In genomic region chr7:122296805-122297204, GRCm38 (mm10) we compare ENCODE assay signal across 19 mouse cellular contexts. TPM values are rescaled to one million over a fixed set of nuclear protein-coding genes. Genes with fewer than 3 reads are reported as not detected.
DNase-seq lines count a peak whose midpoint lies in the region; ATAC-seq lines count a peak whose summit lies in the region.
"Had no signal": no experiment of that assay in that cellular context is flagged by ENCODE, and none has a peak within 500 bp of the region (broad histone marks: within the 10 kb centered on the region; RNA-seq: fewer than 3 reads in every experiment).

No protein-coding gene starts in this region.

- H3K9ac ChIP-seq in kidney, embryonic 16.5 days (replicated peaks; ENCODE audit: low read length): no peak overlapping the region
- H3K9ac ChIP-seq: embryonic facial prominence, embryonic 13.5 days; hindbrain, embryonic 12.5 days had no signal

- no peak for ATAC-seq in kidney, embryonic 16.5 days (ENCODE audit: low FRiP score, low TSS enrichment)
- no peak for ATAC-seq in erythroid progenitor cell, adult 5-6 weeks (replicated peaks; ENCODE audit: low FRiP score, poor library complexity, severe bottlenecking)
- ATAC-seq: forebrain, embryonic 14.5 days; hindbrain, embryonic 16.5 days had no signal

- H3K4me1 ChIP-seq in kidney, embryonic 16.5 days (ENCODE audit: insufficient read depth, low read length): no peaks in the 10 kb centered on the region
- H3K4me1 ChIP-seq: embryonic facial prominence, embryonic 13.5 days; heart, embryonic 10.5 days; hindbrain, embryonic 12.5 days had no signal

- H3K36me3 ChIP-seq in kidney, embryonic 16.5 days (ENCODE audit: insufficient read depth, low read length): no peaks in the 10 kb centered on the region
- H3K36me3 ChIP-seq: embryonic facial prominence, embryonic 13.5 days; heart, embryonic 10.5 days; hindbrain, embryonic 12.5 days had no signal

- no peak overlapping the region for H3K4me2 ChIP-seq in kidney, embryonic 16.5 days (replicated peaks; ENCODE audit: low read depth, low read length)
- H3K4me2 ChIP-seq: embryonic facial prominence, embryonic 13.5 days; hindbrain, embryonic 12.5 days had no signal

- no peak overlapping the region for H3K4me3 ChIP-seq in kidney, embryonic 16.5 days (ENCODE audit: low read length)
- H3K4me3 ChIP-seq: embryonic facial prominence, embryonic 13.5 days; heart, embryonic 10.5 days; hindbrain, embryonic 12.5 days had no signal

- DNase-seq in cerebellum, adult 9-11 months: peak; percentile 11
- DNase-seq in cerebellum, postnatal 25 days: no peak
- peak; percentile 24 for DNase-seq in CD4-positive helper T cell, adult 2 months (ENCODE audit: low read depth, low spot score)
- DNase-seq in CD4-positive, CD25-positive, alpha-beta regulatory T cell, adult 2 months (ENCODE audit: low read depth, low spot score): peak; percentile 7
- DNase-seq in brain, adult 2 months (ENCODE audit: low read depth, low spot score): peak; percentile 54
- DNase-seq: adrenal gland, postnatal 10 days; gastrocnemius, postnatal 10 days; heart, adult 18-20 months; heart, postnatal 10 days; heart, postnatal 4 days; kidney, adult 11 months; kidney, adult 9 months had no signal

- peaks cover 3% of the 10 kb centered on the region; the same call in 1 of the 2 replicates for H3K9me3 ChIP-seq in kidney, embryonic 16.5 days (ENCODE audit: low read length)
- H3K9me3 ChIP-seq: embryonic facial prominence, embryonic 13.5 days; heart, embryonic 10.5 days; hindbrain, embryonic 12.5 days had no signal

- 84% methylated on average over 3 of the region's 3 CpGs for WGBS in kidney, embryonic 16.5 days

- peaks cover 3% of the 10 kb centered on the region; the same call in 1 of the 2 replicates for H3K27me3 ChIP-seq in kidney, embryonic 16.5 days (ENCODE audit: insufficient read depth, low read length)

- H3K27ac ChIP-seq in kidney, embryonic 16.5 days (ENCODE audit: low read length): no peak overlapping the region
- H3K27ac ChIP-seq: embryonic facial prominence, embryonic 13.5 days; heart, embryonic 10.5 days; hindbrain, embryonic 12.5 days had no signal

RNA-seq across cellular contexts. Expression of gene Prkcb, which starts 8.3 kb away (rescaled TPM):
- 3.5 and 4.8 TPM in 2 replicates for polyA plus RNA-seq in kidney, embryonic 16.5 days (2015; fragmentation: Nextera tagmentation; extraction: Ambion mirVana)
- total RNA-seq in erythroid progenitor cell, adult 5-6 weeks (2015; ENCODE audit: low replicate concordance): 26.8 and 44.7 TPM in 2 replicates
- total RNA-seq in erythroid progenitor cell, adult 5-6 weeks (2017; ENCODE audit: low replicate concordance): 17.5 and 23.0 TPM in 2 replicates

Comparison
In these comparisons a context has a peak if more than half of its experiments do, and no peak if none do; other contexts are left out.
1. DNase-seq: peak in cerebellum, adult 9-11 months (single experiment), CD4-positive helper T cell, adult 2 months (single experiment), CD4-positive, CD25-positive, alpha-beta regulatory T cell, adult 2 months (single experiment) and brain, adult 2 months (single experiment); none in cerebellum, postnatal 25 days (0 of 2).